Comparison of ENCODE assay signal across 12 mouse cellular contexts in genomic region chr7:133189880-133190462, GRCm38 (mm10).
"Had no signal": no experiment of that assay in that cellular context is flagged by ENCODE, and none has a peak within 500 bp of the region (broad histone marks: within the 10 kb centered on the region; RNA-seq: fewer than 3 reads in every experiment).

No protein-coding gene starts in this region.

- H3K9ac ChIP-seq: kidney, embryonic 15.5 days; limb, embryonic 13.5 days; liver, embryonic 14.5 days; stomach, embryonic 15.5 days had no signal

- DNase-seq: kidney, adult 2 months; kidney, postnatal 14 days; left cerebral cortex, postnatal 4 days; lung, adult 18-20 months; retina, postnatal 1 day; right cerebral cortex, postnatal 4 days; thymus, adult 2 months; thymus, postnatal 25 days had no signal

- H3K27me3 ChIP-seq: kidney, embryonic 15.5 days; stomach, embryonic 15.5 days had no signal

- H3K4me2 ChIP-seq: kidney, embryonic 15.5 days; limb, embryonic 13.5 days; stomach, embryonic 15.5 days had no signal

- H3K36me3 ChIP-seq: kidney, embryonic 15.5 days; limb, embryonic 13.5 days; stomach, embryonic 15.5 days had no signal

- H3K9me3 ChIP-seq: kidney, embryonic 15.5 days; limb, embryonic 13.5 days; stomach, embryonic 15.5 days had no signal

- H3K27ac ChIP-seq: kidney, embryonic 15.5 days; limb, embryonic 13.5 days; liver, embryonic 14.5 days; stomach, embryonic 15.5 days had no signal

- H3K4me3 ChIP-seq: kidney, embryonic 15.5 days; limb, embryonic 13.5 days; stomach, embryonic 15.5 days had no signal
